Mouse (Mus musculus) stomach, embryonic 16.5 days (tissue): ENCODE results near the gene AC129217.1. TPM values are rescaled to one million over a fixed set of nuclear protein-coding genes. Genes with fewer than 3 reads are reported as not detected.

Experiments used
- microRNA-seq: library from miRNA; unstranded; fragments of <30 nt; microRNA quantifications from one replicate; pipeline ENCODE4, GENCODE M21; 2016
- polyA plus RNA-seq: library from polyadenylated mRNA; unstranded; fragments of >200 nt; fragmentation: Nextera tagmentation; extraction: Ambion mirVana; gene quantifications from 2 replicates; pipeline ENCODE4 v1.2.1, GENCODE M21; 2015

AC129217.1 gene
- polyA plus RNA-seq, 1 experiment from 2014 or later = not detected

Small RNAs within 50 kb of the gene (microRNA-seq; reads per million reads assigned to microRNA genes)
- gene Mir5136 = 0.66 reads per million

Other genes starting within 250 kb of the AC129217.1 start
- gene Slc22a8, start 238.5 kb upstream of the AC129217.1 start, polyA plus RNA-seq = 0.09 and 0.17 TPM in 2 replicates
- 0.05 TPM in 1 of 2 replicates, not detected in the other for gene Slc22a6, start 211.7 kb upstream of the AC129217.1 start, polyA plus RNA-seq
- 1.3 and 1.9 TPM in 2 replicates for gene Chrm1, start 166.0 kb upstream of the AC129217.1 start, polyA plus RNA-seq
- gene Slc3a2, start 106.4 kb upstream of the AC129217.1 start, polyA plus RNA-seq = 111 and 116 TPM in 2 replicates
- 83.0 and 83.5 TPM in 2 replicates for gene Wdr74, start 93.9 kb upstream of the AC129217.1 start, polyA plus RNA-seq
- gene 1700092M07Rik, start 89.1 kb upstream of the AC129217.1 start, polyA plus RNA-seq = 1.1 and 2.1 TPM in 2 replicates
- gene Stx5a, start 88.4 kb upstream of the AC129217.1 start, polyA plus RNA-seq = 146 and 148 TPM in 2 replicates
- gene Nxf1, start 72.7 kb upstream of the AC129217.1 start, polyA plus RNA-seq = 150 and 165 TPM in 2 replicates
- 137 and 143 TPM in 2 replicates for gene Tmem223, start 58.8 kb upstream of the AC129217.1 start, polyA plus RNA-seq
- gene Tmem179b, start 55.3 kb upstream of the AC129217.1 start, polyA plus RNA-seq = 88.9 and 96.9 TPM in 2 replicates
- gene Taf6l, start 43.4 kb upstream of the AC129217.1 start, polyA plus RNA-seq = 17.1 and 19.8 TPM in 2 replicates
- gene Polr2g, start 31.2 kb upstream of the AC129217.1 start, polyA plus RNA-seq = 122 and 129 TPM in 2 replicates
- 4.4 and 4.5 TPM in 2 replicates for gene Zbtb3, start 27.2 kb upstream of the AC129217.1 start, polyA plus RNA-seq
- gene Ttc9c, start 10.4 kb upstream of the AC129217.1 start, polyA plus RNA-seq = 45.3 and 46.3 TPM in 2 replicates
- 4.5 and 4.7 TPM in 2 replicates for gene Hnrnpul2, start 9.8 kb upstream of the AC129217.1 start, polyA plus RNA-seq
- gene Bscl2, start 7.7 kb downstream of the AC129217.1 start, polyA plus RNA-seq = 54.1 and 63.3 TPM in 2 replicates
- 10.4 and 10.7 TPM in 2 replicates for gene Gng3, start 9.4 kb downstream of the AC129217.1 start, polyA plus RNA-seq
- 2.0 and 2.8 TPM in 2 replicates for gene Lrrn4cl, start 21.0 kb downstream of the AC129217.1 start, polyA plus RNA-seq
- 170 and 175 TPM in 2 replicates for gene Ubxn1, start 41.7 kb downstream of the AC129217.1 start, polyA plus RNA-seq
- 59.9 and 66.2 TPM in 2 replicates for gene Uqcc3, start 51.1 kb downstream of the AC129217.1 start, polyA plus RNA-seq
- 50.2 and 77.0 TPM in 2 replicates for gene Lbhd1, start 54.0 kb downstream of the AC129217.1 start, polyA plus RNA-seq
- gene Gm49403, start 54.2 kb downstream of the AC129217.1 start, polyA plus RNA-seq = not detected in 2 replicates
- gene 1810009A15Rik, start 59.1 kb downstream of the AC129217.1 start, polyA plus RNA-seq = 74.3 and 75.6 TPM in 2 replicates
- gene Gm49416, start 59.2 kb downstream of the AC129217.1 start, polyA plus RNA-seq = 0.18 TPM in 1 of 2 replicates, not detected in the other
- 35.4 and 39.7 TPM in 2 replicates for gene Ints5, start 63.2 kb downstream of the AC129217.1 start, polyA plus RNA-seq
- gene Ganab, start 68.3 kb downstream of the AC129217.1 start, polyA plus RNA-seq = 105 and 108 TPM in 2 replicates
- 37.2 and 39.0 TPM in 2 replicates for gene B3gat3, start 90.6 kb downstream of the AC129217.1 start, polyA plus RNA-seq
- 2.8 and 3.1 TPM in 2 replicates for gene Rom1, start 99.6 kb downstream of the AC129217.1 start, polyA plus RNA-seq
- gene Eml3, start 99.8 kb downstream of the AC129217.1 start, polyA plus RNA-seq = 28.5 and 30.5 TPM in 2 replicates
- 142 and 149 TPM in 2 replicates for gene Mta2, start 112.1 kb downstream of the AC129217.1 start, polyA plus RNA-seq
- gene Tut1, start 124.1 kb downstream of the AC129217.1 start, polyA plus RNA-seq = 30.0 and 34.9 TPM in 2 replicates
- 401 and 441 TPM in 2 replicates for gene Eef1g, start 137.3 kb downstream of the AC129217.1 start, polyA plus RNA-seq
- gene Ahnak, start 159.5 kb downstream of the AC129217.1 start, polyA plus RNA-seq = 46.4 and 48.3 TPM in 2 replicates